Mouse (Mus musculus) megakaryocyte, embryonic 14.5 days (primary cell): Measurements from ENCODE around the gene 1190005I06Rik.

Experiments
- FLI1 ChIP-seq: IDR thresholded peaks from 2 replicates; pipeline ENCODE4 v1.6.1; 2012; ENCODE audit warnings: low read length, inconsistent platforms, mixed read lengths
- GATA1 ChIP-seq: IDR thresholded peaks from 3 replicates; pipeline ENCODE4 v1.6.1; 2012; ENCODE audit warnings: mixed read lengths, low read length, inconsistent platforms, borderline replicate concordance

DNA sequence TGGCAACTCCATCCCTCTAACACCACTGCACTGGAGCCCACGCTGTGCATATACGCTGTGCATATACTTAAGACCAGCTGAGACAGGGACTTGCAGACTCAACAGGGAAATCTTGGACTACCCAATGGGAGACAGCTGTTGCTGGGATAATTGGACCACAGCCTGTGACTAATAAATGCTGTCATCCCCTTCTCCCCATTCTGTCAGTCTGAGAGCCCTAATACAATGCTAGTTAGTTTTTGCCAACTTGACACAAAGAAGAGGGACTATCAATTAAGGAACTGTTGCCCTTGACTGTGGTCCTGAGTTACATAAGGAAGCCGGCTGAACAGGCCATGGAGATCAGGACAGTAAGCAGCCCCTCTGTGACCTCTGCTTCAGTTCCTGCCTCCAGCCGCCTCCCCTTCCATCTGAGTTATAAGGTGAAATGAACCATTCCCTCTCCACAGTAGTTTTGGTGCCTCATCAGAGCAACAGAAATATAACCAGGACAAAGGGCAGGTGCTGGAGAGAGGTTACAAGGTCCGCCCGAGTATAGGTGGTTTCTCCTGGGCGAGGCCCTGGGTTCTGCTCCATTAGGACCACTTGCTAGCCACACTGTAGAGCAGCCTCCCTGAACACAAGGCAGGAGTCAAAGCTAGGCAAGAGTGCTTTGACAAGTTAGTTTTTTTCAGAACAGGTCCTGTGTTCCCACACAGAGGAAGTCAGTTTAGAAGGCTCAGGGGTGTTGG lies 9.1 kb upstream of the 1190005I06Rik start:
- TF ChIP-seq FLI1 (no peak), GATA1 (no peak)
